Mouse (Mus musculus): Measurements from ENCODE around the gene Plcl1.

DNA sequence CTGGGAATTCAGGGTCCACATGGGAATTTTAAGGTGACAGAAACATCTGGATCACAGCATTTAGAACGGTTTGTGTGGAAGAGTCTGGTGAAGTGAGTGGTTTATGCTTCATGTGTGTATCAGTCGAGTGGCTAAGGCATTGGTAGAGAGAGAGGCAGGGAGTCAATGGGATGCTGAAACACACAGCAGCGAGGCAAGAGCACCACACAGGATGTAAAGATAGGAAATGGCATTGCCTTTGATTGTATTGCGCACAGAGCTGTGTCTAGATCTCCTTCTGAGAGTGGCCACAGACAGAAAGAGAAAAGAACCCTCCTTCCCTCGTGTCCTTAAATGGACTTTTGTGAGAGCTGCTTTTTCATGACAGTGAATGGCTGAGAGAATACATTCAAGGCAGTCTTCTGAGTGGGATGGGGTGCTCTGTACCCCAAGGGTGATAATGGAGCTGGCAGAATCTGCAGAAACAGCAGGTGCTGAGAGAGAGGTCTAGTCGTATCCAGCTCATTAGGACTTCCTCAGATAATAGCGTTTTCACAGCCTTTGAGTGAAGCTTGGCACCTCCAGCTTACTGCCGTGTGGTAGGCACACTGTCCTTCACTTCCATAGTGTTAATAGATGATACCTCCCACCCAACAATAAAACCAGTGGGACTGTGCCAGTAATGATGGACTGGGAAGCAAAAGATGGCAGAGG lies 253.9 kb downstream of the Plcl1 start:
- no peak for TF ChIP-seq EP300 (IDR thresholded peaks at IDR 0.05; ENCODE audit: low read depth in 1 of 2, low read length in 2 of 2)
- no peak for TF ChIP-seq GABPA (IDR thresholded peaks at IDR 0.05; ENCODE audit: low read depth, low read length)

Measured in MEL (cell line).